In the genomic region with DNA sequence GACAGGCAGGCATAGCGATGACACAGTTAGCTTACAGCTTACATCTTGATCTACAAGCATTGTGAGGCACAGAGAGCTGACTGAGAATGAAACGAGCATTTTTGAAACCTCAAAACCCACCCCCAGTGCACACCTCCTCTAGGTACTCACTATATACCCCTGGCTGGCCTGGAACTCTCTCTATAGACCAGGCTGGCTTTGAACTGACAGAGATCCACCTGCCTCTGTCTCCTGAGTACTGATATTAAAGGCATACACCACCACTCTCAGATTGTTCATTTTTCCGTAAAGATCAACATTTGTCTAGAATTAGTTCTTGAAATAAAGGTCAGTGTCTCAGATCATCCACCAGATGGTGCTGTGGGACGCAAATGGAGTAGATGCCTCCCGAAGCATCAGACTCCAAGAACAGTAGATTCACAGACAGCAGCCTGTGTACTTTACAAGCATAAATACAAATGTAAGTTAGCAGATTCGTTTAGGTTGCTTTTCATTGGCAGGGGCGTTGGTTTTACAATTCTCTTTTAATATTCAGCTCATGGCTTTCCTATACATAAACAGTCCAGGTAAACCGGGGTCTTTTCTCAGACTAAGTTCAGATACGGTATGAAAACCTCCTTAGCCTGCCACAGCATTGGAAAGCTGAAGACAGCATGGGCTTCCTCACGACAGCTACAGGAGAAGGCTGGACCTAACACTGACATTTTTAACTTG, we compare ENCODE assay signal across 9 mouse cellular contexts. TPM values are rescaled to one million over a fixed set of nuclear protein-coding genes. Genes with fewer than 3 reads are reported as not detected.
DNase-seq lines count a peak whose midpoint lies in the region; ATAC-seq and TF ChIP-seq lines count a peak whose summit lies in the region.
"Had no signal": no experiment of that assay in that cellular context is flagged by ENCODE, and none has a peak within 500 bp of the region (broad histone marks: within the 10 kb centered on the region; RNA-seq: fewer than 3 reads in every experiment).

No protein-coding gene starts in this region.

- in situ Hi-C loops in ES-E14 (cut with MboI; ENCODE audit: low sequenced_read_pairs in 2 of 2, unreplicated experiment in 2 of 2), result no loop called here

- peak; percentile 47 for DNase-seq in ES-E14 (ENCODE audit: low read depth, low spot score)
- peak; percentile 91 for DNase-seq in brain, adult 2 months (ENCODE audit: low read depth, low spot score)
- peak; percentile 76 for DNase-seq in kidney, postnatal 14 days
- peak; percentile 40 to 66 for DNase-seq in lung, adult 18-20 months
- DNase-seq in thymus, postnatal 14 days, result peak; percentile 79

- H3K9me3 ChIP-seq in ES-E14 (ENCODE audit: control insufficient read depth, insufficient read depth, low read depth, low read length), result no peaks in the 10 kb centered on the region
- H3K9me3 ChIP-seq in embryonic facial prominence, embryonic 15.5 days (replicated peaks), result no peaks in the 10 kb centered on the region
- no peaks in the 10 kb centered on the region for H3K9me3 ChIP-seq in heart, embryonic 16.5 days (replicated peaks; ENCODE audit: control insufficient read depth, low read length)
- no peaks in the 10 kb centered on the region for H3K9me3 ChIP-seq in neural tube, embryonic 15.5 days (replicated peaks)

- H3K27me3 ChIP-seq in embryonic facial prominence, embryonic 15.5 days, result no peaks in the 10 kb centered on the region
- H3K27me3 ChIP-seq in heart, embryonic 16.5 days (ENCODE audit: control insufficient read depth, insufficient read depth, low read length), result no peaks in the 10 kb centered on the region
- 0 out of 2 replicates have a peak, but pooled peaks cover 2% of the 10 kb centered on the region for H3K27me3 ChIP-seq in neural tube, embryonic 15.5 days (replicated peaks)

- H3K36me3 ChIP-seq in ES-E14 (ENCODE audit: control insufficient read depth, insufficient read depth, low read length, poor library complexity, severe bottlenecking), result no peaks in the 10 kb centered on the region
- H3K36me3 ChIP-seq in embryonic facial prominence, embryonic 15.5 days, result no peaks in the 10 kb centered on the region
- H3K36me3 ChIP-seq in heart, embryonic 16.5 days (ENCODE audit: control insufficient read depth, insufficient read depth), result no peaks in the 10 kb centered on the region
- H3K36me3 ChIP-seq in neural tube, embryonic 15.5 days, result no peaks in the 10 kb centered on the region

- no peak overlapping the region for H3K27ac ChIP-seq in ES-E14 (ENCODE audit: insufficient read depth, low read depth, low read length, poor library complexity, severe bottlenecking)
- H3K27ac ChIP-seq in embryonic facial prominence, embryonic 15.5 days (replicated peaks), result peak overlapping the region; percentile 68
- H3K27ac ChIP-seq in heart, embryonic 16.5 days (ENCODE audit: low read length), result no peak overlapping the region
- peak overlapping the region; percentile 56 for H3K27ac ChIP-seq in neural tube, embryonic 15.5 days (replicated peaks)
- H3K27ac ChIP-seq: macrophage had no signal

- peaks cover 0 to 5% of the 10 kb centered on the region in 2 experiments; a peak in 1 of 4 replicates for H3K4me1 ChIP-seq in ES-E14 (ENCODE audit: control insufficient read depth in 2 of 2, insufficient read depth in 2 of 2, low read length in 2 of 2, poor library complexity in 1 of 2)
- H3K4me1 ChIP-seq in embryonic facial prominence, embryonic 15.5 days, result peaks cover 21% of the 10 kb centered on the region
- H3K4me1 ChIP-seq in heart, embryonic 16.5 days (ENCODE audit: control insufficient read depth, insufficient read depth, low read length), result 0 out of 2 replicates have a peak, but pooled peaks cover 2% of the 10 kb centered on the region
- H3K4me1 ChIP-seq in neural tube, embryonic 15.5 days, result peaks cover 15% of the 10 kb centered on the region

- no peak overlapping the region for H3K9ac ChIP-seq in ES-E14 (ENCODE audit: insufficient read depth, low read depth, low read length, poor library complexity, severe bottlenecking)
- H3K9ac ChIP-seq in embryonic facial prominence, embryonic 15.5 days, result 0 out of 2 replicates have a peak overlapping the region, but pooled peaks have one; percentile 3
- H3K9ac ChIP-seq in heart, embryonic 16.5 days (ENCODE audit: low read length), result peak overlapping the region; percentile 63
- H3K9ac ChIP-seq in neural tube, embryonic 15.5 days (replicated peaks), result peak overlapping the region; percentile 32; the same call in 1 of the 2 replicates

- WGBS in embryonic facial prominence, embryonic 15.5 days, result 10% methylated on average over 10 of the region's 10 CpGs
- WGBS in heart, embryonic 16.5 days, result 11% methylated on average over 10 of the region's 10 CpGs
- 16% methylated on average over 10 of the region's 10 CpGs for WGBS in neural tube, embryonic 15.5 days

- peak overlapping the region; percentile 51 for H3K4me2 ChIP-seq in embryonic facial prominence, embryonic 15.5 days (replicated peaks)
- peak overlapping the region; percentile 74 for H3K4me2 ChIP-seq in heart, embryonic 16.5 days (ENCODE audit: low read depth, low read length)
- peak overlapping the region; percentile 51 for H3K4me2 ChIP-seq in neural tube, embryonic 15.5 days

- no peak overlapping the region for H3K4me3 ChIP-seq in ES-E14 (ENCODE audit: insufficient read depth in 1 of 2, low read depth in 1 of 2, low read length in 2 of 2, poor library complexity in 1 of 2, severe bottlenecking in 1 of 2)
- H3K4me3 ChIP-seq in embryonic facial prominence, embryonic 15.5 days (replicated peaks), result peak overlapping the region; percentile 33
- H3K4me3 ChIP-seq in heart, embryonic 16.5 days (ENCODE audit: low read length), result peak overlapping the region; percentile 49
- H3K4me3 ChIP-seq in neural tube, embryonic 15.5 days (replicated peaks), result peak overlapping the region; percentile 19

- no peak; the same call in 1 of the 2 replicates for ATAC-seq in embryonic facial prominence, embryonic 15.5 days (ENCODE audit: insufficient number of reproducible peaks, low FRiP score, low TSS enrichment, low read depth)
- peak; percentile 63 for ATAC-seq in heart, embryonic 16.5 days (replicated peaks; ENCODE audit: extremely low read depth, insufficient read depth, low FRiP score)
- ATAC-seq in neural tube, embryonic 15.5 days (ENCODE audit: low FRiP score), result peak; percentile 86; the same call in 1 of the 2 replicates

TF ChIP-seq in ES-E14, 5 proteins besides CTCF, POLR2A, EP300 and RAD21:
- TF ChIP-seq HCFC1 (IDR thresholded peaks at IDR 0.05; ENCODE audit: borderline replicate concordance, insufficient read depth, low read length) (no peak), MAFK (IDR thresholded peaks at IDR 0.05; ENCODE audit: insufficient read depth, low read depth, low read length) (no peak), ZC3H11A (IDR thresholded peaks at IDR 0.05; ENCODE audit: borderline replicate concordance, low read depth, low read length) (peak; percentile 95), CHD2 (IDR thresholded peaks at IDR 0.05; ENCODE audit: low read depth, low read length) (no peak), ZNF384 (IDR thresholded peaks at IDR 0.05; ENCODE audit: low read depth, low read length) (no peak)

RNA-seq across cellular contexts. Expression of a gene that starts 12.9 kb away (rescaled TPM):
- 12.5 and 23.6 TPM in 2 replicates for total RNA-seq in ES-E14 (2012; rRNA removed)
- 227 and 241 TPM in 2 replicates for polyA plus RNA-seq in embryonic facial prominence, embryonic 15.5 days (2015; fragmentation: Nextera tagmentation; extraction: Ambion mirVana)
- 112 and 128 TPM in 2 replicates for polyA plus RNA-seq in heart, embryonic 16.5 days (2015; fragmentation: Nextera tagmentation; extraction: Ambion mirVana)
- polyA plus RNA-seq in neural tube, embryonic 15.5 days (2015; fragmentation: Nextera tagmentation; extraction: Ambion mirVana), result 342 and 377 TPM in 2 replicates

RNA-seq across cellular contexts. Expression of a gene that starts 35.1 kb away (rescaled TPM):
- total RNA-seq in ES-E14 (2012; rRNA removed), result 12.5 and 16.2 TPM in 2 replicates
- 7.3 and 8.3 TPM in 2 replicates for polyA plus RNA-seq in embryonic facial prominence, embryonic 15.5 days (2015; fragmentation: Nextera tagmentation; extraction: Ambion mirVana)
- polyA plus RNA-seq in heart, embryonic 16.5 days (2015; fragmentation: Nextera tagmentation; extraction: Ambion mirVana), result 4.2 and 4.7 TPM in 2 replicates
- 2.1 and 2.8 TPM in 2 replicates for polyA plus RNA-seq in neural tube, embryonic 15.5 days (2015; fragmentation: Nextera tagmentation; extraction: Ambion mirVana)

Comparison
In these comparisons a context has a peak if more than half of its experiments do, and no peak if none do; other contexts are left out.
1. H3K27ac ChIP-seq: peak in embryonic facial prominence, embryonic 15.5 days (single experiment) and neural tube, embryonic 15.5 days (single experiment); none in ES-E14 (single experiment) and heart, embryonic 16.5 days (single experiment).
2. H3K4me3 ChIP-seq: peak in embryonic facial prominence, embryonic 15.5 days (single experiment), heart, embryonic 16.5 days (single experiment) and neural tube, embryonic 15.5 days (single experiment); none in ES-E14 (0 of 2).
3. Peak in every context shown above with its lines, with median percentiles within 50 percentile points of each other: DNase-seq and H3K4me2 ChIP-seq.